Mouse (Mus musculus) ES-E14 (cell line): Measurements from ENCODE around the gene Anapc11. TPM values are rescaled to one million over a fixed set of nuclear protein-coding genes. Genes with fewer than 3 reads are reported as not detected.

Experiments
- DNase-seq: peaks from one replicate; pipeline ENCODE4 v3.0.0-alpha.2; 2013; ENCODE audit warnings: low read depth, low spot score
- H3K27ac ChIP-seq: 2 replicates; pipeline ENCODE4 v1.5.1; 2012; ENCODE audit warnings: low read depth, mild to moderate bottlenecking, low read length, moderate library complexity, mixed read lengths; ENCODE audit not compliant: poor library complexity, insufficient read depth, severe bottlenecking
- H3K36me3 ChIP-seq: 2 replicates; pipeline ENCODE4 v1.6.1; 2012; ENCODE audit warnings: mild to moderate bottlenecking, low read length, moderate library complexity, mixed read lengths; ENCODE audit not compliant: control insufficient read depth, poor library complexity, insufficient read depth, severe bottlenecking
- H3K4me1 ChIP-seq, 2 experiments: fragments of 150-350 bp in 1 of 2; sonication (generic) in 1 of 2; 2 replicates each; pipeline ENCODE4 v1.6.1; 2012; ENCODE audit warnings: low read length in 2 of 2, mild to moderate bottlenecking in 1 of 2, mixed read lengths in 1 of 2; ENCODE audit not compliant: control insufficient read depth in 2 of 2, insufficient read depth in 2 of 2, poor library complexity in 1 of 2
- H3K4me3 ChIP-seq, 2 experiments: fragments of 150-350 bp in 1 of 2; sonication (generic) in 1 of 2; 2 replicates each; pipeline ENCODE4 v1.5.1; 2012; ENCODE audit warnings: low read length in 2 of 2, low read depth in 1 of 2, mild to moderate bottlenecking in 1 of 2, mixed read lengths in 1 of 2; ENCODE audit not compliant: insufficient read depth in 1 of 2, poor library complexity in 1 of 2, severe bottlenecking in 1 of 2
- H3K9ac ChIP-seq: 2 replicates; pipeline ENCODE4 v1.6.1; 2012; ENCODE audit warnings: low read depth, mild to moderate bottlenecking, low read length, mixed read lengths; ENCODE audit not compliant: poor library complexity, insufficient read depth, severe bottlenecking
- H3K9me3 ChIP-seq: fragments of 150-350 bp; sonication (generic); 2 replicates; pipeline ENCODE4 v1.6.1; 2012; ENCODE audit warnings: low read depth, mild to moderate bottlenecking, low read length; ENCODE audit not compliant: control insufficient read depth, insufficient read depth
- CHD2 ChIP-seq: IDR thresholded peaks from 2 replicates; pipeline ENCODE4 v1.6.1; 2014; ENCODE audit warnings: mild to moderate bottlenecking, low read depth, low read length, inconsistent platforms
- HCFC1 ChIP-seq: IDR thresholded peaks from 2 replicates; pipeline ENCODE4 v1.6.1; 2012; ENCODE audit warnings: low read length, inconsistent platforms, borderline replicate concordance; ENCODE audit not compliant: insufficient read depth
- MAFK ChIP-seq: IDR thresholded peaks from 2 replicates; pipeline ENCODE4 v1.6.1; 2014; ENCODE audit warnings: mild to moderate bottlenecking, low read depth, low read length, inconsistent platforms; ENCODE audit not compliant: insufficient read depth
- ZC3H11A ChIP-seq: IDR thresholded peaks from 2 replicates; pipeline ENCODE4 v1.6.1; 2012; ENCODE audit warnings: low read depth, mild to moderate bottlenecking, inconsistent platforms, low read length, borderline replicate concordance
- ZNF384 ChIP-seq: IDR thresholded peaks from 2 replicates; pipeline ENCODE4 v1.6.1; 2012; ENCODE audit warnings: low read depth, low read length, inconsistent platforms
- in situ Hi-C, 2 experiments: fragments of 600-800 bp; cut with MboI; formaldehyde crosslinking; loops; one replicate each; pipeline ENCODE4 v1.15.1; 2025; ENCODE audit warnings: low sequenced_read_pairs in 2 of 2, inconsistent platforms in 1 of 2; ENCODE audit not compliant: unreplicated experiment in 2 of 2
- total RNA-seq: library from RNA; depleted of rRNA; stranded (reverse); fragments of 300-350 nt; gene quantifications from 2 replicates; pipeline ENCODE4 v1.2.3, GENCODE M21; 2012

Gene Anapc11
- total RNA-seq, 1 experiment = 98.4 TPM

- H3K4me1 ChIP-seq = peaks cover 1 to 18% of the 10 kb centered on the region in 2 experiments; a peak in 2 of 4 replicates
- no peak for DNase-seq
- H3K36me3 ChIP-seq = peaks cover 34% of the 10 kb centered on the region
- H3K27ac ChIP-seq = no peak overlapping the region
- in situ Hi-C loops = no loop called here
- H3K9ac ChIP-seq = peak overlapping the region; percentile 48
- H3K9me3 ChIP-seq = no peaks in the 10 kb centered on the region
- TF ChIP-seq HCFC1 = no peak
- TF ChIP-seq MAFK = no peak
- TF ChIP-seq ZNF384 = no peak
- no peak for TF ChIP-seq ZC3H11A
- no peak for TF ChIP-seq CHD2
- H3K4me3 ChIP-seq = peak overlapping the region; percentile 76 to 85
Observed at GRCm38 (mm10) chr11:120574278-120574600, 24.0 kb upstream of the Anapc11 start.

- in situ Hi-C loops = no loop called here
- Histone ChIP-seq H3K4me1 (peaks cover 1 to 24% of the 10 kb centered on the region in 2 experiments; a peak in 2 of 4 replicates), H3K36me3 (peaks cover 39% of the 10 kb centered on the region), H3K9me3 (no peaks in the 10 kb centered on the region), H3K9ac (no peak overlapping the region), H3K4me3 (no peak overlapping the region), H3K27ac (no peak overlapping the region)
- TF ChIP-seq CHD2 (no peak), ZNF384 (peak; percentile 57; the same call in 1 of the 2 replicates), HCFC1 (no peak), ZC3H11A (no peak)
- DNase-seq = no peak
Observed at GRCm38 (mm10) chr11:120575046-120575445, 23.2 kb upstream of the Anapc11 start.

- Histone ChIP-seq H3K36me3 (peaks cover 34% of the 10 kb centered on the region), H3K9ac (no peak overlapping the region), H3K9me3 (no peaks in the 10 kb centered on the region), H3K4me1 (peaks cover 1 to 27% of the 10 kb centered on the region in 2 experiments; a peak in 2 of 4 replicates), H3K27ac (no peak overlapping the region), H3K4me3 (no peak overlapping the region)
- DNase-seq = no peak
- no peak for TF ChIP-seq MAFK
- no peak for TF ChIP-seq CHD2
- no peak for TF ChIP-seq ZC3H11A
- no peak for TF ChIP-seq HCFC1
- TF ChIP-seq ZNF384 = no peak
- in situ Hi-C loops = no loop called here
Observed at GRCm38 (mm10) chr11:120575940-120576339, 22.3 kb upstream of the Anapc11 start.

GRCm38 (mm10) chr11:120576365-120576981 lies 21.7 kb upstream of the Anapc11 start:
- TF ChIP-seq ZNF384 = no peak
- TF ChIP-seq HCFC1 = no peak
- no peak for TF ChIP-seq ZC3H11A
- no peak for TF ChIP-seq CHD2
- no peak for TF ChIP-seq MAFK
- Histone ChIP-seq H3K9ac (no peak overlapping the region), H3K36me3 (peaks cover 28% of the 10 kb centered on the region), H3K4me1 (peaks cover 0 to 24% of the 10 kb centered on the region in 2 experiments; a peak in 2 of 4 replicates), H3K4me3 (no peak overlapping the region), H3K27ac (no peak overlapping the region), H3K9me3 (no peaks in the 10 kb centered on the region)
- no peak for DNase-seq
- in situ Hi-C loops = no loop called here
